Mouse (Mus musculus) heart, adult 2 months (tissue): ENCODE measurements around the gene Ccer2.

Source experiments
- CTCF ChIP-seq: fragments of 200-600 bp; IDR thresholded peaks from 2 replicates; pipeline ENCODE4 v1.8.1; 2022; ENCODE audit warnings: antibody characterized with exemption, mild to moderate bottlenecking, moderate library complexity
- EP300 ChIP-seq: fragments of 200-500 bp; IDR thresholded peaks from 2 replicates; pipeline ENCODE4 v1.6.1; 2011; ENCODE audit warnings: low read depth, low read length, control low read depth; ENCODE audit not compliant: insufficient read depth
- POLR2A ChIP-seq: fragments of 200-500 bp; IDR thresholded peaks from 2 replicates; pipeline ENCODE4 v1.6.1; 2011; ENCODE audit warnings: mild to moderate bottlenecking, low read depth, low read length, control low read depth; ENCODE audit not compliant: insufficient read depth

- no peak for TF ChIP-seq EP300
- no peak for TF ChIP-seq CTCF
- no peak for TF ChIP-seq POLR2A
Observed at GRCm38 (mm10) chr7:28789235-28789634, 33.3 kb downstream of the Ccer2 start.
